Mouse (Mus musculus): ENCODE data around the gene Med14.
A peak's percentile ranks its signal among the peaks of the same experiment; 100 is the strongest.

Gene Med14

GRCm38 (mm10) chrX:12673054-12673775, 88.7 kb downstream of the Med14 start, which contains the start of gene 1810030O07Rik:
Gene 1810030O07Rik (minus strand): TSS chrX:12673668.
- peak; percentile 91 to 94 for DNase-seq (ENCODE audit: low spot score in 2 of 2)

- DNase-seq (ENCODE audit: low spot score in 2 of 2), result no peak
Measured at GRCm38 (mm10) chrX:12653879-12654278, 108.0 kb downstream of the Med14 start.

GRCm38 (mm10) chrX:12651906-12652305, 110.0 kb downstream of the Med14 start:
- DNase-seq (ENCODE audit: low spot score in 2 of 2), result no peak

- peak in 1 of 2 experiments; percentile 5 for DNase-seq (ENCODE audit: low spot score in 2 of 2)
Measured at GRCm38 (mm10) chrX:12645531-12646304, 116.2 kb downstream of the Med14 start.

GRCm38 (mm10) chrX:12644976-12645375, 116.9 kb downstream of the Med14 start:
- no peak for DNase-seq (ENCODE audit: low spot score in 2 of 2)
